Mouse (Mus musculus) stomach, embryonic 14.5 days (tissue): ENCODE measurements at regions not wholly inside any gene's neighbourhood (a gene's known extent, or its start where the extent isn't known, plus 50 kb on each side); places are given as distances from the start of the nearest gene placed in this dataset.

Source experiments
- ATAC-seq: fragments of 200-750 bp; cut with Nextera tagmentation; 2 replicates; pipeline ENCODE4 v1.8.0; 2017; ENCODE audit warnings: low read depth, moderate TSS enrichment; ENCODE audit not compliant: insufficient number of reproducible peaks, insufficient read depth, low FRiP score
- H3K27ac ChIP-seq: fragments of 300-500 bp; sonication (generic); 2 replicates; pipeline ENCODE4 v1.5.1; 2014; ENCODE audit warnings: mild to moderate bottlenecking, low read length, moderate library complexity, mixed read lengths
- H3K27me3 ChIP-seq: fragments of 300-500 bp; sonication (generic); 2 replicates; pipeline ENCODE4 v1.6.1; 2014; ENCODE audit warnings: low read length, control low read depth, mixed read lengths; ENCODE audit not compliant: control insufficient read depth, insufficient read depth
- H3K36me3 ChIP-seq: fragments of 300-500 bp; sonication (generic); 2 replicates; pipeline ENCODE4 v1.6.1; 2014; ENCODE audit warnings: mild to moderate bottlenecking, control low read depth, low read length, moderate library complexity, mixed read lengths; ENCODE audit not compliant: control insufficient read depth, insufficient read depth
- H3K4me1 ChIP-seq: fragments of 300-500 bp; sonication (generic); 2 replicates; pipeline ENCODE4 v1.6.1; 2014; ENCODE audit warnings: low read length, control low read depth, mixed read lengths; ENCODE audit not compliant: control insufficient read depth, insufficient read depth
- H3K4me2 ChIP-seq: fragments of 300-500 bp; sonication (generic); replicated peaks from 2 replicates; pipeline ENCODE4 v1.6.1; 2014; ENCODE audit warnings: low read depth, low read length, control low read depth
- H3K4me3 ChIP-seq: fragments of 300-500 bp; sonication (generic); 2 replicates; pipeline ENCODE4 v1.5.1; 2014; ENCODE audit warnings: low read depth, low read length, control low read depth
- H3K9ac ChIP-seq: fragments of 300-500 bp; sonication (generic); replicated peaks from 2 replicates; pipeline ENCODE4 v1.6.1; 2014; ENCODE audit warnings: low read depth, mild to moderate bottlenecking, control low read depth, low read length, moderate library complexity, mixed read lengths
- H3K9me3 ChIP-seq: fragments of 300-500 bp; sonication (generic); 2 replicates; pipeline ENCODE4 v1.6.1; 2016; ENCODE audit warnings: low read depth, low read length, control low read depth; ENCODE audit not compliant: control insufficient read depth
- WGBS: fragments of 180-500 bp; shearing (Covaris S2); extraction: QIAGEN DNeasy Blood & Tissue Kit; methylation state at CpG from one replicate; pipeline ENCODE4 v1.1.7; 2014; 5-methylcytosine and 5-hydroxymethylcytosine counted together

DNA sequence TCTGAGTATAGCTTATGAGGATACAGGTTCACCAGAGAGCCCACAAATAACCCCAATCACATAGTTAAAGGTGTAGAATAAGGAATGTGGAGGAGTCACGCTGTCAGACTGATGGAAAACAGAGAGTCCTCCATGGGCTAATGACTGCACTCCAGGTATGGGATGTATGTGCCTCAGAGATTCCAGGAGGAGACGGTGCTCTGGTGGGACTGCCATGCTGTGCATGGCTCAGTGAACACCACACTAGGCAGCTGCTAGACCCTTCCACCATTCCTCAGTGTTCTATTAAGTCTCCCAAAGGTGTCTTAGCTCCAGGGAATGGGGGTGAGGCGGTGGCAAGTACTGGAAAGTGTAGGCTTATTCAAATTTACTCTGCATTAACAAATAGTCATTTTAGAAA is 142.0 kb downstream of the Pxdc1 start:
- Histone ChIP-seq H3K4me3 (no peak overlapping the region), H3K27me3 (no peaks in the 10 kb centered on the region), H3K27ac (no peak overlapping the region), H3K36me3 (no peaks in the 10 kb centered on the region), H3K4me1 (no peaks in the 10 kb centered on the region), H3K4me2 (no peak overlapping the region), H3K9me3 (no peaks in the 10 kb centered on the region), H3K9ac (no peak overlapping the region)
- ATAC-seq: no peak
- 78% methylated on average over 3 of the region's 3 CpGs for WGBS

DNA sequence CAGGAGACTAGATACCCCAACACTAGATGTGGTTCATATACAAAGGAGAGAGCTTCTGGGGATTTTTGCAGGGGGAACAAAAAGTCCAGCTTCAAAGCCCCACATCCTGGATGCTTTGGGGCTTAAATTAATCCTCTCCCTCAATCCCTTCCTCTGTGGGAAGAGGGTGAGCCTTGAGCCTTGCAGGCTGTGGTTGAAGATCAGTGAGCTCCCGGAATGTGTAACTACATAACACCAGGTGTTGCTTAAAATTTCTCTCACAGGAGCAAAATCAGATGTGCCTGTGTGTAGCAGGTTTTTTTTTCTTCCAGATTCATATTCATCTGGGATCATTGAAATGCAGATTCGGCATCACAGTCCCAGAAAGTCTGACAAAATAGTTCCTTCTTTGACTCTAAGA is 146.1 kb downstream of the Pxdc1 start:
- Histone ChIP-seq H3K27me3 (no peaks in the 10 kb centered on the region), H3K9me3 (no peaks in the 10 kb centered on the region), H3K4me3 (no peak overlapping the region), H3K27ac (no peak overlapping the region), H3K4me2 (no peak overlapping the region), H3K36me3 (no peaks in the 10 kb centered on the region), H3K9ac (no peak overlapping the region), H3K4me1 (no peaks in the 10 kb centered on the region)
- 72% methylated on average over 2 of the region's 2 CpGs for WGBS
- no peak for ATAC-seq

DNA sequence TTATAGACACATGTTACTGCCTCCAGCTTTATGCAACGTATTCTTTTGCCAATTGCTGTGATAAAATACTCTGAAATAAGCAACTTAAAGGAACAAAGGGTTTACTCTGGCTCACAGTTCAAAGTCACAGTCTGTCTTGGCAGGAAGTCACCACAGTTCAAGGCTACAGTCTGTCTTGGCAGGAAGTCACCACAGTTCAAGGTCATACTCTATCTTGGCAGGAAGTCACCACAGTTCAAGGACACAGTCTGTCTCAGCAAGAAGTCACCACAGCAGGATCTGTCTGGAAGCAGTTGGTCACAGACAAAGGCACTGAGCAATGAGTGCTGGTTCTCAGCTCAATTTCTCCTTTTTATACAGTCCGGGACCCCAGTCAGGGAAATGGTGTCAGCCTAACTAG is 147.4 kb downstream of the Pxdc1 start:
- Histone ChIP-seq H3K4me2 (no peak overlapping the region), H3K9me3 (no peaks in the 10 kb centered on the region), H3K36me3 (no peaks in the 10 kb centered on the region), H3K9ac (no peak overlapping the region), H3K4me3 (no peak overlapping the region), H3K27ac (no peak overlapping the region), H3K4me1 (no peaks in the 10 kb centered on the region), H3K27me3 (no peaks in the 10 kb centered on the region)
- no peak for ATAC-seq
- WGBS: 89% methylated on average over 2 of the region's 2 CpGs

DNA sequence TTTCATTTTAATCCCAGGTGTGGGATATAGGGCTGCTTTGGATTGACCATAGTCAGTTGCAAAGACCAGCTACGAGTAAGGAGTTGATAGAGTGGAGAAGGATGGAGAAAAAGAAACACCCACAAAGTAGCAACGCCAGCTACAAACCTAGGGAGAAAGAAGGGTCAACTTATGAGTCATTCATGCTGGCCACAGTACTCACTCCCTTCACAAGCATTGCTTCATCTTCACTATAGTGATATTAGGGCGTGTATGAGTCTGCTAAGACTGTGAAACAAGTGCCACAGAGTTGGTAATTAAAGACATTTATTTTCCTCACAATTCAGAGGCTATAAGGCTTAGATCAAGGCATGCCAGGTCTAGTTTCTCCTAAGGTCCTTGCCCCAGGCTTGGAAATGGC is 148.4 kb downstream of the Pxdc1 start:
- Histone ChIP-seq H3K9ac (no peak overlapping the region), H3K4me2 (no peak overlapping the region), H3K36me3 (no peaks in the 10 kb centered on the region), H3K9me3 (no peaks in the 10 kb centered on the region), H3K4me3 (no peak overlapping the region), H3K27ac (no peak overlapping the region), H3K4me1 (no peaks in the 10 kb centered on the region), H3K27me3 (no peaks in the 10 kb centered on the region)
- 89% methylated on average over 3 of the region's 3 CpGs for WGBS
- ATAC-seq: no peak

DNA sequence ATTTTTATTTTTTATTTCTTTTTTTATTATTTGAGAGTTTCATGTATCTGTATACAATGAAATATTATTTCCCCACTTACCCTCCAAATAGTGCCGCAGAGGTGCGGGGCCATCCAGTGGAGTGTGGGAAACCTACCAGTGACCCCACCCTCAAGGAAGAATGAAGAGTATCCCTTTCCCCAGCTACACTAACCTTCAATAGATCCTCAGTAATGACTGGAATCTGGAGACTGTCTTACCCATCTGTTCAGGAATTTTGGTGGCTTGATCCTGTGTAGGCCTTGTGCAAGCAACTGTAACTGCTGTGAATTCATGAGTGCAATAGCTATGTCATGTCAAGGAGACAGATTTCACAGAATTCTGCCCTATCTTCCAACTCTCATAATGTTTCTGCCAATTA is 153.9 kb upstream of the Slc22a23 start:
- H3K4me3 ChIP-seq: no peak overlapping the region
- no peak for ATAC-seq
- 98% methylated on average over 2 of the region's 2 CpGs for WGBS
- no peaks in the 10 kb centered on the region for H3K4me1 ChIP-seq
- H3K9me3 ChIP-seq: no peaks in the 10 kb centered on the region
- no peaks in the 10 kb centered on the region for H3K27me3 ChIP-seq
- no peak overlapping the region for H3K27ac ChIP-seq
- H3K4me2 ChIP-seq: no peak overlapping the region
- no peaks in the 10 kb centered on the region for H3K36me3 ChIP-seq
- H3K9ac ChIP-seq: no peak overlapping the region

DNA sequence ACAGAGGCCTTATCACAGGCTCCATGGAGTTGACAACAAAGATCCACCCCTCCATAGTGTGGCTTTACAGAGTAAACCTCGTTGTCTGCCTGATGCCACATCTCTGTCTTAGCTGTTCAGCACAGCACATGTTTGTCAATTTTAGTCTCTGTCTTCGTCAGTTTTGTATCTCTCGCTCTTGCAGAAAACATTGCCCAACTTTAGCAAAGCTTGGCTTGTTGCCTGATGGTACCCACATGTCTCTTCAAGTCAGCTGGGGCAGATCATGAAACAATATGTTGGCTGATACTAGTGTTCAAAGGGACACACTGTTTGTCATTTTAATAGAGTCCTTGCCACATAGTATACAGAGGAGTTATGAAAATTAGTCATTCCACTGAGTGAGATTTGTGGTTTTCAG is 152.7 kb upstream of the Slc22a23 start:
- ATAC-seq: no peak
- H3K27ac ChIP-seq: no peak overlapping the region
- no peaks in the 10 kb centered on the region for H3K9me3 ChIP-seq
- H3K4me2 ChIP-seq: no peak overlapping the region
- no peaks in the 10 kb centered on the region for H3K27me3 ChIP-seq
- no peak overlapping the region for H3K9ac ChIP-seq
- no peaks in the 10 kb centered on the region for H3K36me3 ChIP-seq
- WGBS: 82% methylated on average over 3 of the region's 3 CpGs
- H3K4me3 ChIP-seq: no peak overlapping the region
- no peaks in the 10 kb centered on the region for H3K4me1 ChIP-seq

DNA sequence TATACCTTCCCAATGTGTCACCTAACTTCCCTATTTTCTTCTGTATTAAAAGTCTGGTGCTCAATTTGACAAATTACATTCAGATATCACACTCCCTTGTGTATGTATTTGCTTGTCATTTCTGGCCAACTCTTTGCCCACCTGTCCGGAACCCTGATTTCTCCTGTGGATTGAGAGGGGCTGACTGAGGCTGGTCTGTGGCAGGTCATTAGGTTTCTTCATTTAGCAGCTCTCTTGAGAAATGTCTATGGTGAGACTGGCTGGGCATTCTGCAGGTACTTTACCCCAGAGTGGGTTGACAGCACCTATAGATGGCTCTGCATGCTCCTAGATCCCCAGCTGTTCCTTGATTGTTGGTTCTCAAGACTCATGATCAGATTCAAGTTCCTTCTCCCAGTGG is 139.8 kb upstream of the Slc22a23 start:
- H3K4me1 ChIP-seq: no peaks in the 10 kb centered on the region
- H3K36me3 ChIP-seq: no peaks in the 10 kb centered on the region
- WGBS: 92% methylated on average over 1 of the region's 1 CpGs
- H3K4me2 ChIP-seq: no peak overlapping the region
- H3K4me3 ChIP-seq: no peak overlapping the region
- no peak for ATAC-seq
- H3K9ac ChIP-seq: no peak overlapping the region
- H3K27me3 ChIP-seq: no peaks in the 10 kb centered on the region
- no peaks in the 10 kb centered on the region for H3K9me3 ChIP-seq
- no peak overlapping the region for H3K27ac ChIP-seq

DNA sequence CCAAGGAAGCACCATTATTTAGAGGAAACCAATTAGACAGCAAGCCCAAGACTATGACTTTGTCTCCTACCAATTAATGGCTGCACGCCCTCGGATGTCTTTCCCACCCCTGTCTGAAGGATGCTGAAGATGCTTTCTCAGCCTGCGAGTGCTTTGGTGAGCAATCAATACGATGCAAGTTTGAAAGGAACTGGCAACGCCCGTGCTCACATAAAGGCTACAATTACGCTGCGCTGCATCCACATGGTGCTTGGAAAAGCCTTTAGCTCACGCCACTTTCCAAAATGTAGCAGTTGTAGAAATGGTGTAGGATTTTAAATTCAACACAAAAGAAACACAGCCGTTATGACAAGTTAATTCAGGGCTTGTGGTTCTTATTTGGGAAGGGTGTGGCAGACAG is 136.5 kb upstream of the Slc22a23 start:
- no peak overlapping the region for H3K4me2 ChIP-seq
- no peak overlapping the region for H3K9ac ChIP-seq
- H3K4me1 ChIP-seq: no peaks in the 10 kb centered on the region
- H3K27ac ChIP-seq: no peak overlapping the region
- H3K27me3 ChIP-seq: no peaks in the 10 kb centered on the region
- no peak overlapping the region for H3K4me3 ChIP-seq
- no peaks in the 10 kb centered on the region for H3K36me3 ChIP-seq
- H3K9me3 ChIP-seq: no peaks in the 10 kb centered on the region
- 82% methylated on average over 10 of the region's 10 CpGs for WGBS
- ATAC-seq: no peak

DNA sequence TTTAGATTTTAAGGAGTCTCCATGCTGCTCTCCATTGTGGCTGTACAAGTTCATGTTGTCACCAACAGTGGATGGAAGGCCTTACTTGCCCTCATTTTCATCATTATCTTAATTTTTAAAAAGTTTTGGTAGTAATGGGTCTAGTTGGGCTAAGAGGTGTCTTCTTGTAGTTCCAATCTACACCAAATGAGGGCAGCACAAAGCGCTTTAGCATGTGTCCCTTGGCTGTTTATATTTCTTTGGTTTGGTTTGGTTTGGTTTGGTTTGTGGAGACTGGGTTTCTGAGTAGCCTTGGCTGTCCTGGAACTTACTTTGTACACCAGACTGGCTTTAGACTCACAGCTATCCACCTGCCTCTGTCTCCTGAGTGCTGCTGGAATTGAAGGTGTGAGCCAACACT is 125.4 kb upstream of the Slc22a23 start:
- no peak overlapping the region for H3K27ac ChIP-seq
- H3K4me1 ChIP-seq: no peaks in the 10 kb centered on the region
- no peak overlapping the region for H3K4me2 ChIP-seq
- no peaks in the 10 kb centered on the region for H3K27me3 ChIP-seq
- no peak for ATAC-seq
- H3K9ac ChIP-seq: no peak overlapping the region
- 77% methylated on average over 1 of the region's 1 CpGs for WGBS
- H3K9me3 ChIP-seq: no peaks in the 10 kb centered on the region
- no peaks in the 10 kb centered on the region for H3K36me3 ChIP-seq
- H3K4me3 ChIP-seq: no peak overlapping the region
